Mouse (Mus musculus) spleen, adult 2 months (tissue): Measurements from ENCODE around the gene Rbp1.

Experiments used
- CTCF ChIP-seq: fragments of 200-500 bp; IDR thresholded peaks from 2 replicates; pipeline ENCODE4 v1.5.1; 2011; ENCODE audit warnings: mild to moderate bottlenecking, inconsistent platforms; ENCODE audit not compliant: insufficient read depth, insufficient read length, insufficient replicate concordance; ENCODE audit errors: extremely low read depth
- POLR2A ChIP-seq: fragments of 200-500 bp; IDR thresholded peaks from 2 replicates; pipeline ENCODE4 v1.6.1; 2011; ENCODE audit warnings: low read depth, low read length, inconsistent platforms

GRCm38 (mm10) chr9:98429806-98430205 lies 7.0 kb downstream of the Rbp1 start:
- no peak for TF ChIP-seq POLR2A
- no peak for TF ChIP-seq CTCF
